Mouse (Mus musculus) splenic B cell, adult 2 months (primary cell): ENCODE data around the gene Evc.

Source experiments
- DNase-seq: peaks from one replicate; pipeline ENCODE4 v3.0.0-alpha.2; 2011; ENCODE audit warnings: low read depth, low spot score
- H3K27me3 ChIP-seq: 2 replicates; pipeline ENCODE4 v1.6.1; 2012; ENCODE audit warnings: mild to moderate bottlenecking, low read length, moderate library complexity, mixed read lengths; ENCODE audit not compliant: control insufficient read depth, poor library complexity, insufficient read depth, severe bottlenecking
- H3K36me3 ChIP-seq: 2 replicates; pipeline ENCODE4 v1.6.1; 2012; ENCODE audit warnings: mild to moderate bottlenecking, low read length, moderate library complexity, mixed read lengths; ENCODE audit not compliant: control insufficient read depth, poor library complexity, insufficient read depth, severe bottlenecking

The Evc gene

DNA sequence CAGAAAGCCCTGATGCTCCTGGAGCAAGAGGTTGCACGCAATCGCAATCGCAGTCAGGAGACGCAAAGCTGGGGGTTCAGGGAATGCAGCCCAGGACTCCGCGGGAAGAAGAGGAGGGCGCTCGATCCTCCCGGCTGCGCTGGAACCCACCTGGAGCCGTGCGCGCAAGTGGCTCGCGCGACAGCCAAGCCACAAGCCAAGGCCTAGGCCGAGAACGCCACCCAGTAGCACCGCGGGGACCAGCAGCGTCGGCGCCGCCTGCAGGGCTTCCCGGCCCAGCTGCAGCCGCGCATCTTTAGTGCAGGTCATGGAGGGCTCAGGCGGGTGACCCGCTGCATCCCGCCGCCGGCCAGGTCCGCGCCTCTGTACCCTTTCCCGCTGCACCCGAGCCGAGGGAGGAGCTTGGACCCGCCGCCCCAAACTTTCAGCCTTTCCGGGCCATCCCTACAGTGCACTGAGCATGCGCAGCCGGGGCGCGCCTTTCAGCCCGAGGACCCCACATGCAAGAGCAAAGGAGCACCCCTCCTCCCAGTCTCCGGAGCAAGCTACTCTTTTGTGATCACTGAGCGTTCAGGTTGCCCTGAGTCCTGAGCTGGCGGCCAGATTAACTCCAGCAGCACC is at the start of gene Evc:
TSS of gene Evc (minus strand) at position 410 of the 621 bp plus-strand sequence.
- DNase-seq: no peak
- Histone ChIP-seq H3K27me3 (no peaks in the 10 kb centered on the region), H3K36me3 (no peaks in the 10 kb centered on the region)

DNA sequence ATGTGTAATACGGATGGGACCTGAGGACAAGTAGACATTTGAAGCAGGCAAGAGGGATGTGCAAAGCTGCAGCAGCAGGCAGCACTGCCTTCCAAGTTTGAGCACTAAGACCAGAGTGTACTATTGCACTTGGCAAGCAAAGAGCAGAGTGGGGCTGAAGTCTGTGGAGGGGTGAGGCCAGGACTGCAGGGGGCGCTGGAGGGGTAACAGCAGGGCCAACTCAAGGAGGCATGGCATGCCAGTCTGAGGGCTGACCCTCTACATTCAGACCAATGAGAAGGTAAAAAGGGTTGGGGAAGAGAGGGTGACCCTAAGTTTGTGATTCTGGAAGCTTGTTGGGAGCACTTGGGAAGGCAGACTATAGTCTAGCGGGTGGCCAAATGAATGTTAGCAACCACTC is 46.9 kb upstream of the Evc start:
- Histone ChIP-seq H3K36me3 (no peaks in the 10 kb centered on the region), H3K27me3 (no peaks in the 10 kb centered on the region)
- no peak for DNase-seq

DNA sequence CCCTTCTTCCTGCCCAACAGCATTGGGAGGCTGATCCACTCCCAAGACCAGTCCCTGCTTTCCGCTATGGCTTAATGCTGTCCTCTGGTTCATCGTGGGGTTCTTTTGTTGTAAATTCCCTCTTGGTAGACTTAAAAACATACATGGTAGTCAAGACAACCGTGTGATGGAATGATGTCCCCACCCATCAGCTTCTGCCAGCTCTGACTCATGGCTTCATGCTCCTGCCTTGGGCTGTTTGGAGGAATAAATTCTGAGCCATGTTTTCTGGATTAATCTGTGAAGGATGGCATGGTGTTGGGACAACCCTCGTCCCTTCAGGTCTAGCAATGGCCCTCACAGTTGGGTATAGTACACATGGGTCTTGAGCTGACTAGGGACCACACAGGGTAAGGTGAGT is 43.9 kb upstream of the Evc start:
- H3K36me3 ChIP-seq: no peaks in the 10 kb centered on the region
- no peaks in the 10 kb centered on the region for H3K27me3 ChIP-seq
- DNase-seq: no peak

DNA sequence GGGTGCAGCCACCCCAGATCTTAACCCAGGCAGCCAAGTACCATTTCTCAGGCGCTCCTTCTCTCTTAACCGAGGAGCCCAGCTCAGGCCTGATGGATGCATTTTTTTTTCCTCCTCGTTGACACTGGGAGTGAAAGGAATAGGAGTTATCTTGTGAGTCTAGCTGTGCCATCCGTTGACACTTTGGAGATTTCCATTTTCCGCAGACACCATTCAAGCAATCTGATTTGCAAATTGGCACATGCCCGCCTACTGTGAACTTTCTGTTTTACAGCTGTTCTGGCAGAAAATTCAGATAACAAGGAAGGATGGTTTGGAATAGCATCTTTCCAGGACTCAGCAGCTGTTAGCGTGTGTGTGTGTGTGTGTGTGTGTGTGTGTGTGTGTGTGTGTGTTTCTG is 40.7 kb upstream of the Evc start:
- H3K27me3 ChIP-seq: no peaks in the 10 kb centered on the region
- DNase-seq: no peak
- H3K36me3 ChIP-seq: no peaks in the 10 kb centered on the region

DNA sequence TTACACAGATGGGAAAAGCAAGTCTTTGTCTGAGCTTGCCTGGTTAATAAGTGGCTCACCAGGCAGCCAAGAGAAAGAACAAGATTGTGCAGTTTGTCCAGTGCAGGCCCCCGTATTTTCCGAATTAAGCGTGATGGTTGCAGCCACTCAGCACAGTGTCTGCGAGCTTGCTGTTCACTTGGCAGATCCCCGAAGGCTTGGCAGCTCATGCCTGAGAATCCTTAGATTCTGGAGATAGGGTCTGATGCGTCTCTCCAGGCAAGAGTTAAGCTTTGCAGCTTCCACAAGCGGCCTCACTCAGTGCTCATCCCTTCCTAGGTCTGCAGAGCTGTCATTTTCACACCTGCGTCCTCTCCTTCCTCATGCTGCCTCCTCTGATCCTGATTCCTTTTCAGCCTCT is 32.1 kb upstream of the Evc start:
- Histone ChIP-seq H3K36me3 (no peaks in the 10 kb centered on the region), H3K27me3 (no peaks in the 10 kb centered on the region)
- no peak for DNase-seq

DNA sequence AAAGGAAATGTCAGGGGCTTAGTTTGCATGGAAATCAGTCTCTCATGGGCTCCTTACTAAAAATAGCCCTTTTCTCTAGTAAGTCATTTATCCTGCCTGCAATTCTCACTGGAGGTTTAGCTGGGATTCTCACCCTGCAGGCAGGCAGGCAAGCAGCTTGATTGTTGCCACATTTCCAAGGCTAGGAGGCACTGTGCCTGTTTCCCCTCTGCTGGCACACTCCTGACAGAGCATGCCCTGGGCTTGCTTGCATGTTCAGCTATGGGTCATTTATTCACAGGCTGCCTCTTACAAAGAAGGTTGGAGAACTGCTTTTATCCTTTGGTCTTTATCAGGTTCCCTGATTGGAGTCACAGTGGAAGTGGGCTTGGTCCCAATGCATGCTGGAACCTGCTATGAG is 29.1 kb upstream of the Evc start:
- no peaks in the 10 kb centered on the region for H3K27me3 ChIP-seq
- no peak for DNase-seq
- no peaks in the 10 kb centered on the region for H3K36me3 ChIP-seq

DNA sequence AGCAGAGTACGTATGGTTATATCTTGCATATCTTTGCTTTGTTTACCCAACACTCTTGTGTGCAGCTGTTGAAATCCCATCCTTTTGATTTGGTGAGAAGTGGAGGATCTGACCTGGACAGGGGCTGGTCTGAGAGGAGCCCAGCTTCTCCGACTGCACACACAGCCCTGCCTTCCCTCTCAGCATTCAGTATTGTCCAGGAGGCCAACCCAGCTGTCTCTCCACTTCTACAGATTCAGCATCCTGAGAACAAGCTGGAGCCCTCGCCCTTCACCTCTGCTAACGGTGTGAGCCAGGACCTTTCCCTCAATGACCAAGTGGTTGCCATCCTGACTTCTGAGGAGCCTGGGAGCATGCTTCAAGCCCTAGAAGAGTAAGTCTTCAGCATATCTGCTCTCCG is 26.6 kb upstream of the Evc start:
- no peaks in the 10 kb centered on the region for H3K36me3 ChIP-seq
- H3K27me3 ChIP-seq: no peaks in the 10 kb centered on the region
- DNase-seq: no peak

DNA sequence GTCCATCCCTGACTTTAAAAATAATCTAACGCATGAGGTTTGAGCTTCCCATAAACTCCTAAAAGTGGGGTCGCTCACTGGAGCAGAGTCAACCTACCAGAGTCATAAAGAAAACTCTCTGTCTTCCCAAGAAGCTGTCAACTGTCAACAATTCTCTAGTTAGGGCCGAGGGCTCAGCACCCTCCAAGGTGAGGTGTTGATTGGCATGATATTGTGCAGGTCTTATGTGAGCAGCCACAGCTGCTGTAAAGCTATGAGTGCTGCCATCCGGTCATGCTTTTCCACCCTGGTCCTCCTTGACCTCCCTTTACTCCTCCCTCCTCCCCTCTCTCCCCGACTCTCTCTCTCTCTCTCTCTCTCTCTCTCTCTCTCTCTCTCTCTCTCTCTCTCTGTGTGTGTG is 25.9 kb upstream of the Evc start:
- no peaks in the 10 kb centered on the region for H3K36me3 ChIP-seq
- DNase-seq: no peak

DNA sequence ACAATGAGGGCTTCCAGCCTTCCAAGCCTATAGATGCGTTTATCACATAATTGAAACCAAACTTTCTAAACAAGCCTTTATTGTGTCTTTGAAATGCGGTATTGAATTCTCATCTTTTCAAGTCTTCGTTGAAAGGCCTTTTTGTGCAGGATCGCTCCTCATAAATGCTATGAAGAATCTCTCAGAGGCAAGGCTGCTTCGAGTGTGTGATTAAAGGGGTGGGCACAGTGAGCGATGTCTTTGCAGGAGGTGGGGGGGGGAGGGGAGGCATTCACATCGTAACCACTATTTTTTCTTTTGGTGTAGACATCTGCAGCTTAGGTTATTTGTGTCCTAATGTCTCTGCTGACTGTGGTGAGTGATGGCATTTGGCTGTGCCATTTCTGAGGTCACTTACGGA is 19.3 kb upstream of the Evc start:
- H3K36me3 ChIP-seq: no peaks in the 10 kb centered on the region
- no peaks in the 10 kb centered on the region for H3K27me3 ChIP-seq
- DNase-seq: no peak

More for the DNA sequence above, 25.9 kb upstream of the Evc start:
- no peaks in the 10 kb centered on the region for H3K27me3 ChIP-seq

DNA sequence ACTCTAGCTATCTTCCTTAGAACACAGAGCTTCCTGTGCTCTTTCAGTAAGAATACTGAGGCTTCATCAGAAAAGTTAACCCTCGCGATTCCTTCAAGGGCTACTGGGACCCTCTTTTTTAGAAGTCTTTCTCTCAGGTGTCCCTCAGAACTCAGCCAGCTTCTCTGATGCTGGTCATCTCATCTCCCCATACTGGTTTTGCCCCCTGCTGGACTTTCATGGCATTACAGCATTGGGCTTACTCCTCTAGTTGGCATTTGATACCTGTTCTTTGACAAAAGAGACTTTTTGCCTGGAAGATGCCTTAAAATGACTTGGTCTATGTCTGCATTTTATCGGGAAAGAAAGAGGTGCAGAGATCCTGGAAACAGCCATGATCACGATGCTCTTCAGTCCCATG is 17.7 kb upstream of the Evc start:
- H3K27me3 ChIP-seq: no peaks in the 10 kb centered on the region
- no peaks in the 10 kb centered on the region for H3K36me3 ChIP-seq
- DNase-seq: peak; percentile 15

DNA sequence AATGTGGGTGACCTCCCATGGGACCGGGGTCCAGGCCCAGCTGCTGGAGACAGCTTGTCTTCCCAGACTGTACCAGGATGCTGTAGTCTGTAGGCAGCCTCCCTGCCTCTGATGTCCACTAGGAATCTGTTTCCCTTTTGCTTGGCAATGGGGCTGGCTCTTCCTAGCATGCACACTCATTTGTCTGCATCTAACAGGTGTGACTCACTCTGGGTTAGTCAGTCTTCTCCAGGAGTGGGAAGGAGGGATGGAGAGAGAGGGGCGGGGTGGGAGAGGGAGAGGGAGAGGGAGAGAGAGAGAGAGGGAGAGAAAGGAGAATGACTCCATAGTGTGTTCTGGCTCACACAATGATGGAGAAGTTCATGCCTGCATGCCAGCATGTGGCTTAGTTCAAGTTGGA is 15.1 kb upstream of the Evc start:
- DNase-seq: no peak
- Histone ChIP-seq H3K27me3 (no peaks in the 10 kb centered on the region), H3K36me3 (no peaks in the 10 kb centered on the region)

DNA sequence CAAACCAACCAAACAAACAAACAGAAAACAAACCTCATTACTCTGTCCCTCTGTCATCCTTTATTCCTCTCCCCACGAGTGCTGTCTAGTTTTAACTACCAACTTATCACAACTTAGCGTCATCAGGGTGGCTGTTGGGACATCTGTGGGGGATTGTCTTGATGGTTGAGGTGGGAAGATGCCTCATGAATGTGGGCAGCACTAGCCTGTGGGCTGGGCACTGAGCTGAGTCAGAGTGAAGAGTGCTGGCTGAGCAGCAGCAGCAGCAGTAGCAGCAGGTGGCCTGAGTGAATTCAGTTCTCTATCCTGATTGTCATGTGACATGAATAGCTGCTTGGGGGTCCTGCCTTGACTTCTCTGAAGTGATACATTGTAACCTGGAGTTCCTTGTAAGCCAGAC is 7.3 kb upstream of the Evc start:
- DNase-seq: no peak
- Histone ChIP-seq H3K36me3 (no peaks in the 10 kb centered on the region), H3K27me3 (no peaks in the 10 kb centered on the region)

DNA sequence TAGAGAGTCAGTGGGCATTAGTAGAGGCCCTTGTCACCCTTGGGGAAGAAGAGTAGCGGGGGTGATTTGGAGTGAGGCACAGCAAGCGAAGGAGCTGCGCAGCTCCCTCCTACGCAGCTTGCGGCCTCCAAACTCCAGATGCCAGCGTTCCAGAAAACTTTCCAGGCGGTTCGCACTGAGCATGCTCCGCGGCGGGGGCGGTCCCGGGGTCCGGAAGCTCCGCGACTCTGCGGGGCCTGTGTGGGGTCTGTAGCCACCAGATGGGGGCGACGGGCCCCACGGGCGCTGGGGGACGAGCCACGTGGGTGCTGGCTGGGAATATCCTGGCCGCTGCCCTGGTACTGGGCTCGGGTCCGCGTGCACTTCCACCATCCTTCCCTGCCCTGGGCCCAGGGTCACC is 1.6 kb upstream of the Evc start, which contains the start of gene Evc2:
TSS of gene Evc2 (plus strand) at position 212 of the 400 bp plus-strand sequence.
- DNase-seq: no peak
- no peaks in the 10 kb centered on the region for H3K27me3 ChIP-seq
- no peaks in the 10 kb centered on the region for H3K36me3 ChIP-seq

DNA sequence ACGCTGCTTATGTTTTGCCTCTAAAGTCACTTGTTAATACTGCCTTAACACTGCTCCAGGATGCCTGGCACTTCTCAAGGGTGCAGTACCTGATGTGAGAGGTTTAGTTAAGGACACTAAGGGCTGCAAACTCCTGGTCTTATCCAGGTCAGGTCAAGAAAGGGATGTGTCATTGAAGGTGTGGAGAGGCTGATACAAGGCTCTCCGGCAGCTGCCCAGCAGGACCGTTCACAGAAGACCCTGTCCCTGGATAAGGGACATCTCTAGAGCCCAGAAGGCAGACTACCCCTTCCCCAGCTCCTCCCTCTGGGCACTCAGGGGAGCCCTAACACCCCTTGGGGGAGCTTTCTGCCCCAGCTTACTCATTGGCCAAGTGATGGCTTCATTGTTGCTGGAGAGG is 1.0 kb upstream of the Evc start:
- DNase-seq: no peak
- no peaks in the 10 kb centered on the region for H3K36me3 ChIP-seq

DNA sequence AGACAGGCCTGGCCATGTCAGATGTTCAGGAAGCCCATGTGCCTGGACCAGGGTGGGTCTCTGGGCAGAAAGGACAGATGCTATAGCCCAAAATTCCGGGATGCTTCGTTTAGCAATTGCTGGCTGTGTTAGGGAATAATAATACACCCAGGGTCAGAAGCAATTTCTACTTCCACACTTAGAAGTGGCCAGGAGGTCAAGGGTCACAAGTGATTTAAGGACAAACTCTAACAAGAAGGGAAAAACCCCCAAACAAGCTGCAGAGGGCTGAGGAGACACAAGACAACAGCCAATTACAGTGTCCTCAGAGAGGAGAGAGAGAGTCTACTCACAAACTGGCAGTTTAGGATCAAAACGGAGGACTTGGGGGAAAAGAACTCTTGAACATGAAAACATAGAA is 1.6 kb downstream of the Evc start:
- Histone ChIP-seq H3K36me3 (no peaks in the 10 kb centered on the region), H3K27me3 (no peaks in the 10 kb centered on the region)
- DNase-seq: no peak

More for the DNA sequence above, 1.0 kb upstream of the Evc start:
- H3K27me3 ChIP-seq: no peaks in the 10 kb centered on the region

DNA sequence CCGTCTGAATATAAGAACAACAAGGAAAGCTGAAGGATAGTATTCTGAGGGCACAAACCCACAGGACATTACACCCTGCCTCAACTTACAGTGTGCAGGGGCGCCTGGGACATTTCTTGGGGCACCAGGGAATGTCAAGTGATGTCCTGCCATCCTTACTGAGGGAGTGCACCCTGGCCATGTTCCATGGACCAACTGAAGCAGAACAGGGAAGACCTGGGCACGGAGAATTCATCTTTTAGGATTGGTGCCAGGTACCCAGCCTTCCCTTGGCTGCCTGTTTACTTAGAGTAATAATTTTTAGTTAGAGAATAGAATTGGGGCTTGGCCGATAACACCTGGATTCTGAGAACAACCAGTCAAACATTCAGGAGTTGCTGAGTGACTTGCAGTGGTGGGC is 4.6 kb downstream of the Evc start:
- Histone ChIP-seq H3K36me3 (no peaks in the 10 kb centered on the region), H3K27me3 (no peaks in the 10 kb centered on the region)
- no peak for DNase-seq
